Mouse (Mus musculus): ENCODE measurements around the gene Gtf2a1l. TPM values are rescaled to one million over a fixed set of nuclear protein-coding genes. Genes with fewer than 3 reads are reported as not detected.

Gene Gtf2a1l
- total and polyA plus RNA-seq, 3 experiments: 0.08 TPM; not detected in 2

DNA sequence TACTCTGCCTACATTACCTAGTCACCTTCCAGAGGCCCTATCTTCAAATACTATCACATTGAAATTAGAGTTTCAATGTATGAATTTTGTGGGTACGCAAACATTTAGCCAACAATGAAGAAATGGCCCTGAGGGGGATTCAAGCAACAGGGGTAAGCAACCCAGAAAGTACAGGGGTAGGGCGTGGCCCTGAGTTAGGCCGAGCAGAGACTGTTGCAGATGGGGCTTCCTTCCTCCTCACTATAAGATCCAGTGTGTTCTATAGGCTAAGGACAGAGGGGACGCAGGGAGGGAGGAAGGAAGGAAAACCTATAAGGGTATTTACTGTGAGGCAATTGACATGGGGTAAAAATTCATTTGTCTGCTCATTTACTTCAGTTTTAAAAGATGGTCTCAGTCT, 44.1 kb upstream of the Gtf2a1l start:
- H3K4me1 ChIP-seq (ENCODE audit: control insufficient read depth in 1 of 2, insufficient read depth in 2 of 2): peaks cover 7 to 29% of the 10 kb centered on the region in 2 experiments; a peak in 3 of 4 replicates
- dilution Hi-C loops (cut with MboI; ENCODE audit: extremely low pct_ligation_motif_present, extremely low pct_unique_long_range_greater_than_20kb, low sequenced_read_pairs): no loop called here

GRCm38 (mm10) chr17:88625350-88625749, 43.1 kb upstream of the Gtf2a1l start:
- TF ChIP-seq JUN (IDR thresholded peaks at IDR 0.05; ENCODE audit: insufficient read depth, low read depth, low read length) (no peak), ZKSCAN1 (IDR thresholded peaks at IDR 0.05; ENCODE audit: borderline replicate concordance, low read depth, low read length) (no peak), NRF1 (IDR thresholded peaks at IDR 0.05; ENCODE audit: low read depth, low read length) (no peak), E2F4 (IDR thresholded peaks at IDR 0.05; ENCODE audit: insufficient replicate concordance, low read depth, low read length) (no peak), ZC3H11A (IDR thresholded peaks at IDR 0.05; ENCODE audit: low read depth, low read length) (no peak), PAX5 (IDR thresholded peaks at IDR 0.05; ENCODE audit: low read length) (no peak), CHD1 (IDR thresholded peaks at IDR 0.05; ENCODE audit: low read depth, low read length) (no peak), EP300 (IDR thresholded peaks at IDR 0.05; ENCODE audit: low read length) (no peak), JUND (conservative IDR thresholded peaks at IDR 0.05; ENCODE audit: low read depth, low read length) (no peak), POLR2AphosphoS2 (IDR thresholded peaks at IDR 0.05; ENCODE audit: low read depth, low read length) (no peak), RAD21 (IDR thresholded peaks at IDR 0.05; ENCODE audit: low read depth, low read length) (no peak), CTCF (conservative IDR thresholded peaks at IDR 0.05 in 1 of 2, IDR thresholded peaks at IDR 0.05 in 1 of 2; ENCODE audit: low read depth in 2 of 2, low read length in 2 of 2) (no peak), USF2 (conservative IDR thresholded peaks at IDR 0.05; ENCODE audit: low read depth, low read length) (no peak), GABPA (IDR thresholded peaks at IDR 0.05; ENCODE audit: insufficient replicate concordance, low read depth, low read length) (no peak), TCF12 (IDR thresholded peaks at IDR 0.05; ENCODE audit: low read depth, low read length) (no peak), ELF1 (IDR thresholded peaks at IDR 0.05; ENCODE audit: low read depth, low read length) (no peak)
- H3K4me2 ChIP-seq (ENCODE audit: insufficient read depth, low read depth, poor library complexity, severe bottlenecking): no peak overlapping the region
- no peak overlapping the region for H3K4me3 ChIP-seq (replicated peaks in 1 of 3; ENCODE audit: low read depth in 2 of 3, low read length in 2 of 3, poor library complexity in 1 of 3)
- no peak for DNase-seq (ENCODE audit: extremely low read depth)
- in situ Hi-C loops (cut with MboI; ENCODE audit: low pct_ligation_motif_present, low pct_unique_long_range_greater_than_20kb, low sequenced_read_pairs) (loop anchor here (25.0 kb wide), 1 partner anchor 363 kb away; no protein-coding TSS in a partner anchor), dilution Hi-C loops (cut with MboI; ENCODE audit: extremely low pct_ligation_motif_present, extremely low pct_unique_long_range_greater_than_20kb, low sequenced_read_pairs) (no loop called here)
- H3K36me3 ChIP-seq (replicated peaks in 1 of 2; ENCODE audit: control insufficient read depth in 1 of 2, insufficient read depth in 1 of 2, low read length in 1 of 2): peaks cover 0 to 9% of the 10 kb centered on the region in 2 experiments
- no peaks in the 10 kb centered on the region for H3K79me2 ChIP-seq (replicated peaks; ENCODE audit: control insufficient read depth, extremely low read depth, insufficient read depth, poor library complexity, severe bottlenecking)
- H3K9ac ChIP-seq (ENCODE audit: insufficient read depth, low read depth): no peak overlapping the region
- no peaks in the 10 kb centered on the region for H3K27me3 ChIP-seq (replicated peaks)
- H3K9me3 ChIP-seq (replicated peaks; ENCODE audit: low read length): no peaks in the 10 kb centered on the region
- no peak overlapping the region for H3K27ac ChIP-seq (ENCODE audit: insufficient read depth, low read depth)
- peaks cover 7 to 35% of the 10 kb centered on the region in 2 experiments; a peak in 3 of 4 replicates for H3K4me1 ChIP-seq (ENCODE audit: control insufficient read depth in 1 of 2, insufficient read depth in 2 of 2)

More for the DNA sequence above, 44.1 kb upstream of the Gtf2a1l start:
- DNase-seq (ENCODE audit: extremely low read depth): no peak
- in situ Hi-C loops (cut with MboI; ENCODE audit: low pct_ligation_motif_present, low pct_unique_long_range_greater_than_20kb, low sequenced_read_pairs): no loop called here
- H3K27me3 ChIP-seq (replicated peaks): no peaks in the 10 kb centered on the region
- H3K4me3 ChIP-seq (replicated peaks in 1 of 3; ENCODE audit: low read depth in 2 of 3, low read length in 2 of 3, poor library complexity in 1 of 3): no peak overlapping the region
- H3K79me2 ChIP-seq (replicated peaks; ENCODE audit: control insufficient read depth, extremely low read depth, insufficient read depth, poor library complexity, severe bottlenecking): no peaks in the 10 kb centered on the region
- TF ChIP-seq EP300 (IDR thresholded peaks at IDR 0.05; ENCODE audit: low read length): no peak
- no peak for TF ChIP-seq GABPA (IDR thresholded peaks at IDR 0.05; ENCODE audit: insufficient replicate concordance, low read depth, low read length)
- no peak for TF ChIP-seq CHD2 (IDR thresholded peaks at IDR 0.05; ENCODE audit: low read length)
- no peak for TF ChIP-seq ZC3H11A (IDR thresholded peaks at IDR 0.05; ENCODE audit: low read depth, low read length)
- no peak for TF ChIP-seq POLR2A (IDR thresholded peaks at IDR 0.05; ENCODE audit: low read depth, low read length)
- TF ChIP-seq E2F4 (IDR thresholded peaks at IDR 0.05; ENCODE audit: insufficient replicate concordance, low read depth, low read length): no peak
- TF ChIP-seq NELFE (IDR thresholded peaks at IDR 0.05; ENCODE audit: low read depth, low read length): no peak
- no peak for TF ChIP-seq USF1 (IDR thresholded peaks at IDR 0.05; ENCODE audit: low read depth, low read length)
- TF ChIP-seq ZNF384 (IDR thresholded peaks at IDR 0.05; ENCODE audit: low read depth, low read length): no peak
- TF ChIP-seq MAX (IDR thresholded peaks at IDR 0.05; ENCODE audit: low read length): no peak
- TF ChIP-seq TCF12 (IDR thresholded peaks at IDR 0.05; ENCODE audit: low read depth, low read length): no peak
- no peak for TF ChIP-seq TBP (conservative IDR thresholded peaks at IDR 0.05; ENCODE audit: low read depth, low read length)
- TF ChIP-seq KAT2A (IDR thresholded peaks at IDR 0.05; ENCODE audit: insufficient replicate concordance, low read length): no peak
- TF ChIP-seq JUND (conservative IDR thresholded peaks at IDR 0.05; ENCODE audit: low read depth, low read length): no peak
- no peak overlapping the region for H3K4me2 ChIP-seq (ENCODE audit: insufficient read depth, low read depth, poor library complexity, severe bottlenecking)
- peaks cover 0 to 9% of the 10 kb centered on the region in 2 experiments for H3K36me3 ChIP-seq (replicated peaks in 1 of 2; ENCODE audit: control insufficient read depth in 1 of 2, insufficient read depth in 1 of 2, low read length in 1 of 2)
- H3K9ac ChIP-seq (ENCODE audit: insufficient read depth, low read depth): no peak overlapping the region
- no peak overlapping the region for H3K27ac ChIP-seq (ENCODE audit: insufficient read depth, low read depth)
- no peaks in the 10 kb centered on the region for H3K9me3 ChIP-seq (replicated peaks; ENCODE audit: low read length)
